In genomic region chr4:107020287-107021000, GRCm38 (mm10) we compare ENCODE assay signal across 16 mouse cellular contexts. TPM values are rescaled to one million over a fixed set of nuclear protein-coding genes. Genes with fewer than 3 reads are reported as not detected.
DNase-seq lines count a peak whose midpoint lies in the region; ATAC-seq and TF ChIP-seq lines count a peak whose summit lies in the region.
"Had no signal": no experiment of that assay in that cellular context is flagged by ENCODE, and none has a peak within 500 bp of the region (broad histone marks: within the 10 kb centered on the region; RNA-seq: fewer than 3 reads in every experiment).

No protein-coding gene starts in this region.

- WGBS in kidney, adult 2 months: 67% methylated on average over 5 of the region's 5 CpGs
- WGBS in kidney, embryonic 15.5 days: 62% methylated on average over 5 of the region's 5 CpGs
- WGBS in midbrain, embryonic 13.5 days: 72% methylated on average over 5 of the region's 5 CpGs
- 79% methylated on average over 5 of the region's 5 CpGs for WGBS in midbrain, embryonic 10.5 days

- H3K9me3 ChIP-seq in kidney, embryonic 15.5 days (replicated peaks): no peaks in the 10 kb centered on the region
- H3K9me3 ChIP-seq in midbrain, embryonic 13.5 days: no peaks in the 10 kb centered on the region
- H3K9me3 ChIP-seq in midbrain, embryonic 10.5 days (replicated peaks): no peaks in the 10 kb centered on the region
- H3K9me3 ChIP-seq: heart, embryonic 12.5 days had no signal

- H3K27me3 ChIP-seq in kidney, adult 2 months (replicated peaks; ENCODE audit: control insufficient read depth, insufficient read depth, low read length): no peaks in the 10 kb centered on the region
- no peaks in the 10 kb centered on the region for H3K27me3 ChIP-seq in kidney, embryonic 15.5 days
- H3K27me3 ChIP-seq in midbrain, embryonic 13.5 days: no peaks in the 10 kb centered on the region
- H3K27me3 ChIP-seq in midbrain, embryonic 10.5 days (ENCODE audit: low read depth, poor library complexity, severe bottlenecking): no peaks in the 10 kb centered on the region
- H3K27me3 ChIP-seq: heart, embryonic 12.5 days had no signal

- peaks cover 41% of the 10 kb centered on the region for H3K4me1 ChIP-seq in kidney, adult 2 months (ENCODE audit: control insufficient read depth, insufficient read depth, low read length)
- peaks cover 45% of the 10 kb centered on the region for H3K4me1 ChIP-seq in kidney, embryonic 15.5 days
- H3K4me1 ChIP-seq in midbrain, embryonic 13.5 days (replicated peaks): peaks cover 98% of the 10 kb centered on the region
- peaks cover 90% of the 10 kb centered on the region for H3K4me1 ChIP-seq in midbrain, embryonic 10.5 days

- H3K9ac ChIP-seq in kidney, embryonic 15.5 days: no peak overlapping the region
- 0 out of 2 replicates have a peak overlapping the region, but pooled peaks have one; percentile 4 for H3K9ac ChIP-seq in midbrain, embryonic 13.5 days (replicated peaks)
- H3K9ac ChIP-seq: heart, embryonic 12.5 days; liver, embryonic 14.5 days had no signal

- H3K4me3 ChIP-seq in kidney, adult 2 months (ENCODE audit: insufficient read depth, low read depth, low read length): no peak overlapping the region
- no peak overlapping the region for H3K4me3 ChIP-seq in kidney, embryonic 15.5 days (replicated peaks)
- no peak overlapping the region for H3K4me3 ChIP-seq in midbrain, embryonic 13.5 days (replicated peaks)
- H3K4me3 ChIP-seq in midbrain, embryonic 10.5 days: no peak overlapping the region
- H3K4me3 ChIP-seq: heart, embryonic 12.5 days had no signal

- no peak overlapping the region for H3K4me2 ChIP-seq in kidney, embryonic 15.5 days
- no peak overlapping the region for H3K4me2 ChIP-seq in midbrain, embryonic 13.5 days (replicated peaks)
- H3K4me2 ChIP-seq: heart, embryonic 12.5 days had no signal

- no peak for ATAC-seq in kidney, embryonic 15.5 days (replicated peaks; ENCODE audit: low FRiP score)
- ATAC-seq in midbrain, embryonic 13.5 days: no peak
- ATAC-seq: forebrain, embryonic 14.5 days; midbrain, embryonic 16.5 days had no signal

- TF ChIP-seq CTCF in kidney, adult 2 months (conservative IDR thresholded peaks at IDR 0.05; ENCODE audit: insufficient read depth, insufficient read length, low read depth, low read length): no peak

- peak; percentile 57 to 90 for DNase-seq in adrenal gland, adult (ENCODE audit: inconsistent age in 2 of 2, low spot score in 1 of 2)
- no peak for DNase-seq in adrenal gland, postnatal 4 days (ENCODE audit: low spot score in 2 of 2)
- peak; percentile 71 for DNase-seq in kidney, adult 2 months
- DNase-seq in midbrain, embryonic 10.5 days (ENCODE audit: low spot score): no peak
- DNase-seq in yolk sac, embryonic 10.5 days (ENCODE audit: low spot score): peak; percentile 60
- DNase-seq in urinary bladder, postnatal 10 days (ENCODE audit: low spot score): no peak
- DNase-seq: cerebellum, adult 9-10 months; heart, postnatal 4 days; lung, postnatal 14 days; thymus, adult 18-20 months had no signal

- H3K27ac ChIP-seq in kidney, adult 2 months (ENCODE audit: insufficient read depth, low read depth, low read length): no peak overlapping the region
- H3K27ac ChIP-seq in kidney, embryonic 15.5 days: no peak overlapping the region
- H3K27ac ChIP-seq in midbrain, embryonic 13.5 days: peak overlapping the region; percentile 72
- no peak overlapping the region for H3K27ac ChIP-seq in midbrain, embryonic 10.5 days (replicated peaks)
- H3K27ac ChIP-seq: liver, embryonic 14.5 days had no signal

- TF ChIP-seq POLR2A in kidney, adult 2 months (IDR thresholded peaks at IDR 0.05; ENCODE audit: low read depth, low read length): no peak

- no peaks in the 10 kb centered on the region for H3K36me3 ChIP-seq in kidney, adult 2 months (ENCODE audit: control insufficient read depth, insufficient read depth, low read length)
- no peaks in the 10 kb centered on the region for H3K36me3 ChIP-seq in kidney, embryonic 15.5 days
- no peaks in the 10 kb centered on the region for H3K36me3 ChIP-seq in midbrain, embryonic 13.5 days
- peaks cover 54% of the 10 kb centered on the region for H3K36me3 ChIP-seq in midbrain, embryonic 10.5 days
- H3K36me3 ChIP-seq: heart, embryonic 12.5 days had no signal

RNA-seq across cellular contexts. Expression of gene Mrpl37, which starts 46.2 kb away (rescaled TPM):
- total RNA-seq in adrenal gland, postnatal 4 days (2021): 100 to 1,000 TPM; 104 to 108 TPM
- 111 and 118 TPM in 2 replicates for polyA plus RNA-seq in kidney, adult 2 months (2012; rRNA removed)
- 108 TPM in 2 replicates for polyA plus RNA-seq in kidney, embryonic 15.5 days (2015; fragmentation: Nextera tagmentation; extraction: Ambion mirVana)
- polyA plus RNA-seq in midbrain, embryonic 13.5 days (2015; fragmentation: Nextera tagmentation; extraction: Ambion mirVana): 72.8 and 84.9 TPM in 2 replicates
- 122 and 123 TPM in 2 replicates for polyA plus RNA-seq in midbrain, embryonic 10.5 days (2016; fragmentation: Nextera tagmentation; extraction: Ambion mirVana)

RNA-seq across cellular contexts. Expression of gene Cyb5rl, which starts 46.3 kb away (rescaled TPM):
- total RNA-seq in adrenal gland, postnatal 4 days (2021): 10 to 100 TPM; 20.1 to 21.1 TPM
- 19.0 and 21.7 TPM in 2 replicates for polyA plus RNA-seq in kidney, adult 2 months (2012; rRNA removed)
- polyA plus RNA-seq in kidney, embryonic 15.5 days (2015; fragmentation: Nextera tagmentation; extraction: Ambion mirVana): 11.1 and 12.1 TPM in 2 replicates
- 3.5 and 4.2 TPM in 2 replicates for polyA plus RNA-seq in midbrain, embryonic 13.5 days (2015; fragmentation: Nextera tagmentation; extraction: Ambion mirVana)
- 7.6 and 9.9 TPM in 2 replicates for polyA plus RNA-seq in midbrain, embryonic 10.5 days (2016; fragmentation: Nextera tagmentation; extraction: Ambion mirVana)

Comparison
In these comparisons a context has a peak if more than half of its experiments do, and no peak if none do; other contexts are left out.
1. DNase-seq: peak in adrenal gland, adult (2 of 2), kidney, adult 2 months (single experiment) and yolk sac, embryonic 10.5 days (single experiment); none in adrenal gland, postnatal 4 days (0 of 2), midbrain, embryonic 10.5 days (single experiment) and urinary bladder, postnatal 10 days (single experiment).